25 mouse cellular contexts compared by ENCODE assay signal in the genomic region with DNA sequence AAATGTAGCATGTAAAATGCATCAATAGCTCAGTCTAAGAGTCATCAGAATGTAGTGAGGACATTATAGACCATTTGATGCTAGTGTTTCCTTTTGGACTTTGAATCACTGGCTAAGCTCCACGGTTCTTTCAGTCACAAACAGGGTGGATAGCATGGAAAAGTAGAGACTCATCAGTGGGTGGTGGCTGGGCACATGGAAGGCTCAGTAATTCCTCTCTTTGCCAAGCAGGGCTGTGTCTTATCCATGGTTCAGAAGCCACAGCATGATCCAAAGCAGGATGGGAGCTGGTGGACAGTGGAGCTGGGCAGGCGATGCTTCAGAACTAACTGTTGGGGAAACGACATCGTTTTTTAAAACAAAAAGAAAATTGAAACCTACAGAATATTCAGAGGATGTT.
DNase-seq lines count a peak whose midpoint lies in the region; ATAC-seq lines count a peak whose summit lies in the region.
"Had no signal": no experiment of that assay in that cellular context is flagged by ENCODE, and none has a peak within 500 bp of the region (broad histone marks: within the 10 kb centered on the region; RNA-seq: fewer than 3 reads in every experiment).

No protein-coding gene starts in this region.

- H3K4me1 ChIP-seq in intestine, embryonic 15.5 days (replicated peaks): 0 out of 2 replicates have a peak, but pooled peaks cover 3% of the 10 kb centered on the region
- H3K4me1 ChIP-seq: lung, embryonic 15.5 days had no signal

- peak; percentile 36; the same call in 1 of the 2 replicates for ATAC-seq in frontal cortex, adult (ENCODE audit: low TSS enrichment)
- ATAC-seq in intestine, embryonic 15.5 days: no peak
- ATAC-seq: activated CD4-positive, CD25-positive, alpha-beta regulatory T cell, adult 4 months; forebrain, embryonic 13.5 days; inflammation-experienced regulatory T-cells, adult 6 months; midbrain, embryonic 16.5 days had no signal

- H3K9me3 ChIP-seq in intestine, embryonic 15.5 days: no peaks in the 10 kb centered on the region
- H3K9me3 ChIP-seq: forebrain, embryonic 13.5 days; heart, embryonic 13.5 days; hindbrain, embryonic 15.5 days; limb, embryonic 13.5 days; lung, embryonic 15.5 days had no signal

- peaks cover 5% of the 10 kb centered on the region for H3K36me3 ChIP-seq in intestine, embryonic 15.5 days
- H3K36me3 ChIP-seq: hindbrain, embryonic 15.5 days; lung, embryonic 15.5 days had no signal

- peak; percentile 40 for DNase-seq in cerebellum, adult 11-12 months
- DNase-seq in cerebellum, adult 9-10 months: no peak
- no peak for DNase-seq in frontal cortex, postnatal 10 days (ENCODE audit: low spot score in 2 of 2)
- peak; percentile 59 for DNase-seq in kidney, adult 9 months
- DNase-seq in kidney, postnatal 10 days: no peak
- DNase-seq: adrenal gland, adult 2 months; adrenal gland, postnatal 36 days; heart, adult 2 months; heart, postnatal 10 days; kidney, postnatal 14 days; spleen, adult 18-20 months; thymus, postnatal 14 days had no signal

- no peaks in the 10 kb centered on the region for H3K27me3 ChIP-seq in intestine, embryonic 15.5 days (replicated peaks)
- H3K27me3 ChIP-seq: CH12.LX; forebrain, embryonic 13.5 days; heart, embryonic 13.5 days; hindbrain, embryonic 15.5 days; limb, embryonic 13.5 days; lung, embryonic 15.5 days had no signal

- H3K27ac ChIP-seq in intestine, embryonic 15.5 days: no peak overlapping the region
- H3K27ac ChIP-seq: forebrain, embryonic 13.5 days; heart, adult 2 months; heart, embryonic 13.5 days; hindbrain, embryonic 15.5 days; limb, embryonic 13.5 days; lung, embryonic 15.5 days had no signal

- H3K9ac ChIP-seq in intestine, embryonic 15.5 days: no peak overlapping the region
- H3K9ac ChIP-seq: forebrain, embryonic 13.5 days; heart, embryonic 13.5 days; hindbrain, embryonic 15.5 days; limb, embryonic 13.5 days; lung, embryonic 15.5 days had no signal

- 91% methylated on average over 4 of the region's 4 CpGs for WGBS in intestine, embryonic 15.5 days

- H3K4me3 ChIP-seq in intestine, embryonic 15.5 days (replicated peaks): no peak overlapping the region
- H3K4me3 ChIP-seq: forebrain, embryonic 13.5 days; heart, adult 2 months; heart, embryonic 13.5 days; hindbrain, embryonic 15.5 days; limb, embryonic 13.5 days; lung, embryonic 15.5 days had no signal

- H3K4me2 ChIP-seq in intestine, embryonic 15.5 days (replicated peaks): no peak overlapping the region
- H3K4me2 ChIP-seq: forebrain, embryonic 13.5 days; heart, embryonic 13.5 days; hindbrain, embryonic 15.5 days; limb, embryonic 13.5 days; liver, embryonic 11.5 days; lung, embryonic 15.5 days; midbrain, embryonic 11.5 days had no signal

Comparison
In these comparisons a context has a peak if more than half of its experiments do, and no peak if none do; other contexts are left out.
1. DNase-seq: peak in cerebellum, adult 11-12 months (single experiment) and kidney, adult 9 months (single experiment); none in cerebellum, adult 9-10 months (single experiment), frontal cortex, postnatal 10 days (0 of 2) and kidney, postnatal 10 days (single experiment).